Mouse (Mus musculus) kidney, adult 18-20 months (tissue): ENCODE measurements around the gene Dnaic2.
A peak's percentile ranks its signal among the peaks of the same experiment; 100 is the strongest.

Source experiments
- DNase-seq: peaks from one replicate; pipeline ENCODE4 v3.0.0; 2021

The Dnaic2 gene

GRCm38 (mm10) chr11:114726965-114727825, at the start of gene Dnaic2:
Dnaic2 (plus strand) TSS chr11:114727408.
- DNase-seq, result peak; percentile 61

- peak; percentile 41 for DNase-seq
These were observed 47.6 kb upstream of the Dnaic2 start for GRCm38 (mm10) chr11:114679582-114679981.

GRCm38 (mm10) chr11:114680291-114680690, 46.9 kb upstream of the Dnaic2 start:
- DNase-seq, result no peak

DNA sequence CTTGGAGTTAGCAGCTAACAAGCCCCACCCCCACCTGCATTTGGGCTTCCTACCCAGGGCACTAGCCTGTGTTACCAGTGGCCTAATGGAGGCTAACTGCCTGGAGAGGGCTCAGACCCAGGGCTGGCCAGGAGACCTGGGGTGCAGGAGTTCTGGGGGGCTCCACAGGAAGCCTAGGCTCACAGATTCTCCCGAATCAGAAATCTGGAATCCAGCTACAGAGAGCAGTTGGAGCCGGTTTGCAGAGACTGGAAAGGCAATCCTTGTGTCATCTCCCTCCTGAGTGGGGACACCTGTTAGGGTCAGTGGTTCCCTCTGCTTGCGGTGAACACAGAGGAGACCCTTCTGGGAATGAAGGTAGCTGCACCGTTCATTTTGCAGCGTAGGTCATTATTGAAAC, 46.2 kb upstream of the Dnaic2 start:
- DNase-seq, result no peak

GRCm38 (mm10) chr11:114682321-114682900, 44.8 kb upstream of the Dnaic2 start:
- DNase-seq, result no peak

GRCm38 (mm10) chr11:114683029-114683721, 44.0 kb upstream of the Dnaic2 start:
- DNase-seq, result no peak

- DNase-seq, result no peak
These were observed 43.2 kb upstream of the Dnaic2 start for GRCm38 (mm10) chr11:114683722-114684621.

DNA sequence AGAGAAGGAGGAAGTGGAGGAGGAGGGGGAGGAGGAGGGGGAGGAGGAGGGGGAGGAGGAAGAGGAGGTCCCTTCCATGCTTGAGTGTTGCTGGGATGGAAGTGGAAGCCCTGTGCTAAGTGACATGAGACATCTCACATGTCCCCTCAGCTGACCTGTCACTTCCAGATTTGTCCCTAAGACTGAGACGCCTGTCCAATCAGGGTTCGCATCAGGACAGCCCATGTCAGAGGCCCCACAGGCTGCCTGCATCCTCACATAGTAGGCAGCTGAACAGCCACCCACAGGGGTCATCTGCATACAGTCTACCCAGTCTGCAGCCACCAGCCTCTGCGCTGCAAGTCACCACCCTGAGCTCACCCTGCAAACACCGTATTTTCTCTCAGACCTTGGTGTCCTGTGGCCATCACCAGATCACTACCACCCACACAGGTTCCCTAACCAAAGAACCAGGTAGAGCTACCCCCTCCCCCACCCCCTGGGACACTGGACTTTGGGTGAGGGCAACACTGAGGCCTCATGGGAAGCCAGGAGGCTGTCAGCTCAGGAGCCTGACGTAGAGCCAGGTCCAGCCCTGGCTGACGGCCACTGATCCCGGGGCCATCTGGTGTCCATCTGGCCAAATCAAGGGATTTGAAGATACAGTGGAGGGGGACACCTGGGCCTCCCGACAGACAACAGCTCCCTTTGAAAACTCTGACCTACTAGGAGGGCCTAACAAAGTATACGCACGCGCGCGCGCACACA, 42.4 kb upstream of the Dnaic2 start:
- peak; percentile 72 for DNase-seq

- no peak for DNase-seq
These were observed 41.6 kb upstream of the Dnaic2 start for GRCm38 (mm10) chr11:114685526-114686040.

DNA sequence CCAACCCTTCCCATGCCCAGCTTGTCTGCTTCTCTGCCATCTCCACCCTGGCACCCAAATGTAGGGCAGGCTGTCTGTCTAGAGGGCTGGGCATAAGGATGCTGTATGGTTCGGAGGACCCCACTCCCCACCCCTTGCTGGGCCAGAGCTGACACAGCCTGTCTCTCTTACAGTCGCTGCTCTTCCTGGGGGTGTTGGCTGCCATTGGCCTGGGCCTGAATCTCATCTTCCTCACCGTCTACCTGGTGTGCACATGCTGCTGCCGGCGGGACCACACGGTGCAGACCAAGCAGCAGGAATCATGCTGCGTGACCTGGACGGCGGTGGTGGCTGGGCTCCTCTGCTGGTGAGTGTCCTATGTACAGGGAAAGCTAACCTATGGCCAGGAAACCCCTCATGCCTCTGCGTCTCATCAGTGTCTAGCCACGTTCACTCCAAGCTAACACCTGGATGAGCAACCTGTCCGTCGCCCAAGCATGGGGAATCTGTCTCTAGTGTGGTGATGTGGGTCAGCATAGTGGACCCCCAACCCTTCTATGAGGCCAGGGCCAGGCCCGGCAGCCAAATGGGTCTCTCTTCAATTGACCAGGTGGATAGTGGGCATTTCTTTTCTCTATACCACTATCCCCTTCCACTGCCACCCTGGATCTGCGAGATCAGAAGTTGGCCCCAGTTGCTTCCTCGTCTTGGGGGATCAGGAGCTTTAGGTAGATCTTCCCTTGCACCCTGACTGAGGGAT, 40.8 kb upstream of the Dnaic2 start:
- no peak for DNase-seq

DNA sequence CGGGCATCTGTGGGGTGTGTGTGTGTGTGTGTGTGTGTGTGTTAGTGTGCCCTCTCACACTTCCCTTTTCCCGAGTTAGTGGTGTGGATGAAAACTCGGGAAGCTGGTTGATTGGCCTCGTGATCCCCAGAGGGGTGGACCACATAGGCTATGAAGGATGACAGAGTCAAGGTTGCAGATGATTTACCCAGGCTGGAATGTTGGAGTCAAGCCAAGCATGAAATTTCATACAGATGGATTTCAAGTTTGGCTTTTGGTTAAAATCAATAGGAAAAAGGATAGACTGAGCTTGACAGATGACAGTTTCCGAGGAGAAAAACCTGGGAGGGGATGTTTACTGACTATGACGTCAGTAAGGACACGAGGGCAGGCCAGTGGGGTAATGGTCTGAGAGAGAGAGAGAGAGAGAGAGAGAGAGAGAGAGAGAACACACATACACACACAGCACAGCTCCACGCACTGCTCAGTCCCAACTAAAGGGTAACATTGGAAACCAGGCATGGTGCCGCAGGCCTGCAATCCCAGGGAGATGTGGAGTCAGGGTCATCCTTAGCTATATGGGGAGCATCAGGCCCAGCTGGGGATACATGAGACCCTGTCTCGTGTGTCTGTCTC, 39.5 kb upstream of the Dnaic2 start:
- no peak for DNase-seq

GRCm38 (mm10) chr11:114688729-114689128, 38.5 kb upstream of the Dnaic2 start:
- DNase-seq, result no peak

- DNase-seq, result no peak
These were observed 37.0 kb upstream of the Dnaic2 start for GRCm38 (mm10) chr11:114690192-114690591.

DNA sequence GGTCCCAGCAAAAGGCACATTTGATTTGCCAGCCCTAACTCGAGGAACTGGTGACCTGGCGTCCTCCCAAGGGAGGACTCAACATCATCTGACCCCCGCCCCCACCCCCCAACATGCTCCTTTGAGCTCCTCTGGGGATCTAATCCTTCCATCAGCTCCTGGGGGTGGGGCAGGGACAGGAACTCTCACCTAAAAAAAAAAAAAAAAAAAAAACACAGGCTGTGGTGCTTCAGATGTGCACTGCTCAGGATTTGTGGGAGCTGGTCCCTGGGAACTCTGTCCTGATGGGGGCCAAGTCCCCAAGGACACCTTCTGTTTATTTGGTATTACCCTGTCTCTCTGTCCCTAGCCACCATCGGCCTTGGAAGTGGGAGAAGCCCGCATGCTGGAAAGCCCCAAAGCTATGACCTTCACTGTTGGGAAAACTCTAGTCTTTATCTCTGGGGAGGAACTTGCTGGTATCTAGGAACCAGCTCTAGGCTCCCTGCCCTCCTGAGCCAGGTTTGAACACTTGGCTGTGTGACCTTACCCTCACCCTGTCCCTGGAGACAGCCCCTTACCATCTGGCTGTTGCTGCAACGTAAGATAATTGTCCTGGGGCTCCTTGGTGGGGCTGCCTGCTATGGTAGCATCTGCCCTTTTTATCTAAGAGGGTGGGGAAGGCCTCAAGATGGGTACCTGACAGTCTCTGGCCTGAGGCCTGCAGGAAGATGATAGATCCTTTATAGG, 35.6 kb upstream of the Dnaic2 start:
- no peak for DNase-seq

GRCm38 (mm10) chr11:114692601-114693000, 34.6 kb upstream of the Dnaic2 start:
- DNase-seq, result no peak

- no peak for DNase-seq
These were observed 33.8 kb upstream of the Dnaic2 start for GRCm38 (mm10) chr11:114693456-114693855.

GRCm38 (mm10) chr11:114694451-114694850, 32.8 kb upstream of the Dnaic2 start:
- DNase-seq, result no peak

- DNase-seq, result no peak
These were observed 28.7 kb upstream of the Dnaic2 start for GRCm38 (mm10) chr11:114698496-114698895.

- DNase-seq, result peak; percentile 30
These were observed 27.7 kb upstream of the Dnaic2 start for GRCm38 (mm10) chr11:114699511-114699910.
